Mouse (Mus musculus): ENCODE results near the gene Uchl4.

GRCm38 (mm10) chr9:64249371-64249770 is 14.4 kb downstream of the Uchl4 start:
- no peak for TF ChIP-seq GATA1 (IDR thresholded peaks at IDR 0.05; ENCODE audit: borderline replicate concordance, low read length)
- TF ChIP-seq FLI1 (IDR thresholded peaks at IDR 0.05; ENCODE audit: low read length), result no peak

Measured in megakaryocyte, embryonic 14.5 days (primary cell).